Mouse (Mus musculus): ENCODE measurements around the gene Spp1.

Spp1 gene

DNA sequence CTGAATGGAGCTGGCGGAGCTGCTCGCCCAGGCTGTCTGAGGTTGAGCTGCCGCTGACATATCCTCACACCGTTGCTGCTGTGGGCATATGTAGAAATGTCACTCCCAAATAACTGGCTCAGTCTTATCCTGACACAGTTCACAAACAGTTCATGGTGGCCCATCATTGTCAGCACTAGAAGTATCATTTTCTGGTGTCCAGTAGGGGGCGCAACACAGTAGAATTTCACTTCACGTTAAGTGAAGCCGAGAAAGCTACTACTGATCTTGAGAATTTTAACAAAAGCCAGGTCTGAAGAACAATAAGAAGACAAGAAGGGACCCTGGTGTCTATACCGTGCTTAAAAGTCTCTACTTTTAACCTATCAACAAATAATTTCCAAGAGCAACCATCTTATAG is 37.5 kb downstream of the Spp1 start:
- Histone ChIP-seq H3K9me3 (ENCODE audit: low read length) (peaks cover 39% of the 10 kb centered on the region), H3K27me3 (ENCODE audit: insufficient read depth, low read length) (no peaks in the 10 kb centered on the region), H3K36me3 (ENCODE audit: insufficient read depth, low read length) (peaks cover 55% of the 10 kb centered on the region), H3K4me1 (replicated peaks; ENCODE audit: low read depth, low read length) (peaks cover 11% of the 10 kb centered on the region), H3K4me3 (replicated peaks; ENCODE audit: low read length) (no peak overlapping the region)
- TF ChIP-seq NANOG (IDR thresholded peaks at IDR 0.05; ENCODE audit: borderline replicate concordance, low read length) (no peak), CTCF (conservative IDR thresholded peaks at IDR 0.05; ENCODE audit: low read length) (peak; percentile 16), POU5F1 (IDR thresholded peaks at IDR 0.05; ENCODE audit: borderline replicate concordance, low read length) (no peak)

DNA sequence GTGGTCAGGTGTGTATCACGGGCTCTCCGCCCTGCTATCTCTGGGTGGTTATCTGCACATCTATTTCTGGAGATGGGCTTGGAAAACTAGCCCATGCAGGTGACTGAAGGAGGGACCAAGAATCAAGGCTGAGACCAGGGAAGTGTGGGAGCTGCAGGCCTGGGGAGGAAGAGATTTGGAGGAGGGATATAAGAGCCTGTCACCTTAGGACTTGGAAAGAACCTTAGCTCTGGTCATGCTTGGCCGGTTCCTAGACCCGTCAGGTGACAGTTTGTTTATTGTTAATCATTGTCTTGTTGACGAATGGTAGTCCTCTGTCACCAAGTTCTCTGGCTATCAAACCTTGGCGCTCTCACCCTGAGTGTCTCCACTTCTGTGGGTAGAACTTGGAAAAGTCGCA is 45.4 kb downstream of the Spp1 start:
- no peak overlapping the region for H3K4me3 ChIP-seq (replicated peaks; ENCODE audit: low read length)
- H3K27me3 ChIP-seq (ENCODE audit: insufficient read depth, low read length): no peaks in the 10 kb centered on the region
- H3K4me1 ChIP-seq (replicated peaks; ENCODE audit: low read depth, low read length): no peaks in the 10 kb centered on the region
- H3K9me3 ChIP-seq (ENCODE audit: low read length): peaks cover 16% of the 10 kb centered on the region
- TF ChIP-seq CTCF (conservative IDR thresholded peaks at IDR 0.05; ENCODE audit: low read length) (no peak), POU5F1 (IDR thresholded peaks at IDR 0.05; ENCODE audit: borderline replicate concordance, low read length) (no peak), NANOG (IDR thresholded peaks at IDR 0.05; ENCODE audit: borderline replicate concordance, low read length) (no peak)
- H3K36me3 ChIP-seq (ENCODE audit: insufficient read depth, low read length): peaks cover 77% of the 10 kb centered on the region

GRCm38 (mm10) chr5:104482856-104483255 is 47.9 kb downstream of the Spp1 start:
- H3K4me3 ChIP-seq (replicated peaks; ENCODE audit: low read length): no peak overlapping the region
- peaks cover 85% of the 10 kb centered on the region for H3K36me3 ChIP-seq (ENCODE audit: insufficient read depth, low read length)
- no peak for TF ChIP-seq POU5F1 (IDR thresholded peaks at IDR 0.05; ENCODE audit: borderline replicate concordance, low read length)
- TF ChIP-seq CTCF (conservative IDR thresholded peaks at IDR 0.05; ENCODE audit: low read length): no peak
- no peak for TF ChIP-seq NANOG (IDR thresholded peaks at IDR 0.05; ENCODE audit: borderline replicate concordance, low read length)
- H3K4me1 ChIP-seq (replicated peaks; ENCODE audit: low read depth, low read length): peaks cover 6% of the 10 kb centered on the region; the same call in 1 of the 2 replicates
- H3K27me3 ChIP-seq (ENCODE audit: insufficient read depth, low read length): no peaks in the 10 kb centered on the region
- peaks cover 3% of the 10 kb centered on the region for H3K9me3 ChIP-seq (ENCODE audit: low read length)

Data from E14TG2a.4 (cell line).